Mouse (Mus musculus): ENCODE results near the gene Taz. TPM values are rescaled to one million over a fixed set of nuclear protein-coding genes. Genes with fewer than 3 reads are reported as not detected.

Gene Taz
- total RNA-seq, 1 experiment, result 32.8 TPM

GRCm38 (mm10) chrX:74298348-74298747 lies 16.6 kb downstream of the Taz start:
- DNase-seq (ENCODE audit: low read depth, low spot score), result no peak
- Histone ChIP-seq H3K27ac (ENCODE audit: insufficient read depth, low read depth, low read length, poor library complexity, severe bottlenecking) (no peak overlapping the region), H3K36me3 (ENCODE audit: control insufficient read depth, insufficient read depth, low read length, poor library complexity, severe bottlenecking) (peaks cover 14% of the 10 kb centered on the region), H3K4me3 (ENCODE audit: insufficient read depth in 1 of 2, low read depth in 1 of 2, low read length in 2 of 2, poor library complexity in 1 of 2, severe bottlenecking in 1 of 2) (no peak overlapping the region), H3K9me3 (ENCODE audit: control insufficient read depth, insufficient read depth, low read depth, low read length) (no peaks in the 10 kb centered on the region), H3K9ac (ENCODE audit: insufficient read depth, low read depth, low read length, poor library complexity, severe bottlenecking) (no peak overlapping the region), H3K4me1 (ENCODE audit: control insufficient read depth in 2 of 2, insufficient read depth in 2 of 2, low read length in 2 of 2, poor library complexity in 1 of 2) (peaks cover 0 to 2% of the 10 kb centered on the region in 2 experiments; a peak in 1 of 4 replicates)
- no peak for TF ChIP-seq ZC3H11A (IDR thresholded peaks at IDR 0.05; ENCODE audit: borderline replicate concordance, low read depth, low read length)
- peak; percentile 27; the same call in 1 of the 2 replicates for TF ChIP-seq ZNF384 (IDR thresholded peaks at IDR 0.05; ENCODE audit: low read depth, low read length)
- TF ChIP-seq CHD2 (IDR thresholded peaks at IDR 0.05; ENCODE audit: low read depth, low read length), result no peak
- peak; percentile 76 for TF ChIP-seq MAFK (IDR thresholded peaks at IDR 0.05; ENCODE audit: insufficient read depth, low read depth, low read length)
- in situ Hi-C loops (cut with MboI; ENCODE audit: low sequenced_read_pairs in 2 of 2, unreplicated experiment in 2 of 2), result no loop called here

GRCm38 (mm10) chrX:74299721-74300120 lies 18.0 kb downstream of the Taz start:
- DNase-seq (ENCODE audit: low read depth, low spot score), result no peak
- H3K4me1 ChIP-seq (ENCODE audit: control insufficient read depth in 2 of 2, insufficient read depth in 2 of 2, low read length in 2 of 2, poor library complexity in 1 of 2), result peaks cover 0 to 2% of the 10 kb centered on the region in 2 experiments; a peak in 1 of 4 replicates
- in situ Hi-C loops (cut with MboI; ENCODE audit: low sequenced_read_pairs in 2 of 2, unreplicated experiment in 2 of 2), result loop anchor here in 1 of 2 experiments (25.0 kb wide), 1 partner anchor 113 kb away; no protein-coding TSS in a partner anchor
- H3K27ac ChIP-seq (ENCODE audit: insufficient read depth, low read depth, low read length, poor library complexity, severe bottlenecking), result no peak overlapping the region
- H3K9me3 ChIP-seq (ENCODE audit: control insufficient read depth, insufficient read depth, low read depth, low read length), result no peaks in the 10 kb centered on the region
- TF ChIP-seq CHD2 (IDR thresholded peaks at IDR 0.05; ENCODE audit: low read depth, low read length) (no peak), ZC3H11A (IDR thresholded peaks at IDR 0.05; ENCODE audit: borderline replicate concordance, low read depth, low read length) (no peak), HCFC1 (IDR thresholded peaks at IDR 0.05; ENCODE audit: borderline replicate concordance, insufficient read depth, low read length) (no peak), ZNF384 (IDR thresholded peaks at IDR 0.05; ENCODE audit: low read depth, low read length) (no peak), MAFK (IDR thresholded peaks at IDR 0.05; ENCODE audit: insufficient read depth, low read depth, low read length) (no peak)
- no peak overlapping the region for H3K4me3 ChIP-seq (ENCODE audit: insufficient read depth in 1 of 2, low read depth in 1 of 2, low read length in 2 of 2, poor library complexity in 1 of 2, severe bottlenecking in 1 of 2)
- H3K36me3 ChIP-seq (ENCODE audit: control insufficient read depth, insufficient read depth, low read length, poor library complexity, severe bottlenecking), result peaks cover 17% of the 10 kb centered on the region
- H3K9ac ChIP-seq (ENCODE audit: insufficient read depth, low read depth, low read length, poor library complexity, severe bottlenecking), result no peak overlapping the region

GRCm38 (mm10) chrX:74304867-74305700 lies 23.4 kb downstream of the Taz start, which contains the start of gene Gdi1:
Gdi1 (plus strand) TSS chrX:74304998.
- in situ Hi-C loops (cut with MboI; ENCODE audit: low sequenced_read_pairs in 2 of 2, unreplicated experiment in 2 of 2), result loop anchor here in 1 of 2 experiments (25.0 kb wide), 1 partner anchor 107 kb away; no protein-coding TSS in a partner anchor
- H3K36me3 ChIP-seq (ENCODE audit: control insufficient read depth, insufficient read depth, low read length, poor library complexity, severe bottlenecking), result peaks cover 31% of the 10 kb centered on the region

GRCm38 (mm10) chrX:74312540-74313464 lies 31.1 kb downstream of the Taz start, which contains the start of gene Fam50a:
Fam50a (plus strand) TSS chrX:74313033.
- H3K27ac ChIP-seq (ENCODE audit: insufficient read depth, low read depth, low read length, poor library complexity, severe bottlenecking), result peak within 1 kb of the TSS; percentile 83; the same call in 1 of the 2 replicates
- TF ChIP-seq ZC3H11A (IDR thresholded peaks at IDR 0.05; ENCODE audit: borderline replicate concordance, low read depth, low read length), result no peak
- TF ChIP-seq HCFC1 (IDR thresholded peaks at IDR 0.05; ENCODE audit: borderline replicate concordance, insufficient read depth, low read length), result no peak
- TF ChIP-seq CHD2 (IDR thresholded peaks at IDR 0.05; ENCODE audit: low read depth, low read length), result no peak
- TF ChIP-seq ZNF384 (IDR thresholded peaks at IDR 0.05; ENCODE audit: low read depth, low read length), result no peak
- no peak for TF ChIP-seq MAFK (IDR thresholded peaks at IDR 0.05; ENCODE audit: insufficient read depth, low read depth, low read length)
- H3K9me3 ChIP-seq (ENCODE audit: control insufficient read depth, insufficient read depth, low read depth, low read length), result no peaks in the 10 kb centered on the region
- DNase-seq (ENCODE audit: low read depth, low spot score), result peak; percentile 62
- no peaks in the 10 kb centered on the region for H3K4me1 ChIP-seq (ENCODE audit: control insufficient read depth in 2 of 2, insufficient read depth in 2 of 2, low read length in 2 of 2, poor library complexity in 1 of 2)
- in situ Hi-C loops (cut with MboI; ENCODE audit: low sequenced_read_pairs in 2 of 2, unreplicated experiment in 2 of 2), result loop anchor here in 1 of 2 experiments (25.0 kb wide), 1 partner anchor 99 kb away; no protein-coding TSS in a partner anchor
- peaks cover 14% of the 10 kb centered on the region for H3K36me3 ChIP-seq (ENCODE audit: control insufficient read depth, insufficient read depth, low read length, poor library complexity, severe bottlenecking)
- peak within 1 kb of the TSS; percentile 100 for H3K9ac ChIP-seq (ENCODE audit: insufficient read depth, low read depth, low read length, poor library complexity, severe bottlenecking)
- peak within 1 kb of the TSS; percentile 89 to 100 for H3K4me3 ChIP-seq (ENCODE audit: insufficient read depth in 1 of 2, low read depth in 1 of 2, low read length in 2 of 2, poor library complexity in 1 of 2, severe bottlenecking in 1 of 2)

More at GRCm38 (mm10) chrX:74304867-74305700, 23.4 kb downstream of the Taz start, which contains the start of gene Gdi1:
- Histone ChIP-seq H3K27ac (ENCODE audit: insufficient read depth, low read depth, low read length, poor library complexity, severe bottlenecking) (peak within 1 kb of the TSS; percentile 80), H3K4me1 (ENCODE audit: control insufficient read depth in 2 of 2, insufficient read depth in 2 of 2, low read length in 2 of 2, poor library complexity in 1 of 2) (no peaks in the 10 kb centered on the region), H3K9me3 (ENCODE audit: control insufficient read depth, insufficient read depth, low read depth, low read length) (no peaks in the 10 kb centered on the region), H3K4me3 (ENCODE audit: insufficient read depth in 1 of 2, low read depth in 1 of 2, low read length in 2 of 2, poor library complexity in 1 of 2, severe bottlenecking in 1 of 2) (peak within 1 kb of the TSS; percentile 92 to 96), H3K9ac (ENCODE audit: insufficient read depth, low read depth, low read length, poor library complexity, severe bottlenecking) (peak within 1 kb of the TSS; percentile 73)
- TF ChIP-seq HCFC1 (IDR thresholded peaks at IDR 0.05; ENCODE audit: borderline replicate concordance, insufficient read depth, low read length), result 0 out of 2 replicates have a peak, but pooled peaks have one; percentile 48
- peak; percentile 39; the same call in 1 of the 2 replicates for TF ChIP-seq CHD2 (IDR thresholded peaks at IDR 0.05; ENCODE audit: low read depth, low read length)
- no peak for TF ChIP-seq ZC3H11A (IDR thresholded peaks at IDR 0.05; ENCODE audit: borderline replicate concordance, low read depth, low read length)
- TF ChIP-seq ZNF384 (IDR thresholded peaks at IDR 0.05; ENCODE audit: low read depth, low read length), result no peak
- TF ChIP-seq MAFK (IDR thresholded peaks at IDR 0.05; ENCODE audit: insufficient read depth, low read depth, low read length), result no peak
- peak; percentile 54 for DNase-seq (ENCODE audit: low read depth, low spot score)

Measured in ES-E14 (cell line).